Mouse (Mus musculus) limb, embryonic 10.5 days (tissue): ENCODE data around the gene Trim15. TPM values are rescaled to one million over a fixed set of nuclear protein-coding genes. Genes with fewer than 3 reads are reported as not detected.
"Not testable (repeated sequence)": the region's sequence is repeated elsewhere in the genome, so short reads cannot be mapped to it uniquely, and the experiment has no call there.

ENCODE experiments used
- DNase-seq: peaks from one replicate; pipeline ENCODE4 v3.0.0-alpha.2; 2017; ENCODE audit warnings: low spot score
- H3K27ac ChIP-seq: fragments of 300-500 bp; sonication (generic); 2 replicates; pipeline ENCODE4 v1.5.1; 2016; ENCODE audit warnings: mild to moderate bottlenecking
- H3K27me3 ChIP-seq: fragments of 300-500 bp; sonication (generic); 2 replicates; pipeline ENCODE4 v1.6.1; 2016; ENCODE audit warnings: low read depth, mild to moderate bottlenecking; ENCODE audit not compliant: poor library complexity, severe bottlenecking
- H3K36me3 ChIP-seq: fragments of 300-500 bp; sonication (generic); 2 replicates; pipeline ENCODE4 v1.6.1; 2016; ENCODE audit warnings: mild to moderate bottlenecking, moderate library complexity
- H3K4me1 ChIP-seq: fragments of 300-500 bp; sonication (generic); 2 replicates; pipeline ENCODE4 v1.6.1; 2016
- H3K4me3 ChIP-seq: fragments of 300-500 bp; sonication (generic); 2 replicates; pipeline ENCODE4 v1.5.1; 2016; ENCODE audit warnings: mild to moderate bottlenecking, moderate library complexity
- H3K9me3 ChIP-seq: fragments of 300-500 bp; sonication (generic); replicated peaks from 2 replicates; pipeline ENCODE4 v1.6.1; 2016; ENCODE audit warnings: mild to moderate bottlenecking
- WGBS: fragments of 180-500 bp; shearing (Covaris S2); methylation state at CpG from one replicate; pipeline ENCODE4 v1.1.7; 2016; 5-methylcytosine and 5-hydroxymethylcytosine counted together
- polyA plus RNA-seq: library from polyadenylated mRNA; unstranded; fragments of >200 nt; fragmentation: Nextera tagmentation; extraction: Ambion mirVana; gene quantifications from 2 replicates; pipeline ENCODE4 v1.2.1, GENCODE M21; 2016

Trim15 gene
- polyA plus RNA-seq, 1 experiment from 2014 or later = 0.30 TPM

DNA sequence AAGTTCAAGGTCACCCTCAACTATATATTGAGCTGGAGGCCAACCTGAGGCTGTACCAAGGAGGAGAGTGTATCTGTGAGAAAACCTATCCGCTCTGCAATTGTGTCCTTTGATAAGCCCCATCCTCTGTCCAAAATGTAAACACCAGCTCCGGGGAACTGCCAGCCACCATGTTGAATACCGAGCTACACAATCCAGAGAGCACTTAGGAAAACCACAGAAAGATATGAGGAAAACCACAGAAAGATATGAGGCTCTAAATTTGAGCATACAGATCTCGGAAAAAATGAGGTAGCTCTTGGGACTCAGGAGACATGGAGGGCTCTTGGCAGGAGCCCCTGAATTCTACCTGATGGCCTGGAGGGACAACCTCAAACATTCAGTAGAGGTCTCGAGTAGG, 26.4 kb upstream of the Trim15 start:
- no peaks in the 10 kb centered on the region for H3K27me3 ChIP-seq
- no peak overlapping the region for H3K4me3 ChIP-seq
- no peaks in the 10 kb centered on the region for H3K4me1 ChIP-seq
- no peak overlapping the region for H3K27ac ChIP-seq
- no peaks in the 10 kb centered on the region for H3K9me3 ChIP-seq
- DNase-seq = no peak
- WGBS = 77% methylated on average over 5 of the region's 5 CpGs
- H3K36me3 ChIP-seq = no peaks in the 10 kb centered on the region

DNA sequence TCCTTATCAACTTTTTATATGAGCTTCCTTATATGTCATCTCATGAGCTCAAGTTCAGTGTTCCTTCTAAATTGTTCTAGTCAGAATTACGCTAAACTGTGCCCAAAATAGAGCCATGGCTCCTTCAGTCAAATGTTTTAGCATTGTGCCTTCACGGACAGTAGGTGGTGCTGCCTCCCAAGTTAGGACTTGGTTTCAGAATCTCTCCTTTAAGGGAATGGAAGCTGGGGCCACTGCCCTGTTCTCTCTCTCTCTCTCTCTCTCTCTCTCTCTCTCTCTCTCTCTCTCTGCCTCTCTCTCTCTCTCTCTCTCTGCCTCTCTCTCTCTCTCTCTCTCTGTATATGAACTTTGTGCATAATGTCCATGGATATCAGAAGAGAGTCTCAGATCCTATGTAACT, 25.4 kb upstream of the Trim15 start:
- WGBS = 20% methylated on average over 2 of the region's 2 CpGs
- Histone ChIP-seq H3K36me3 (no peaks in the 10 kb centered on the region), H3K4me3 (no peak overlapping the region), H3K9me3 (no peaks in the 10 kb centered on the region), H3K27me3 (no peaks in the 10 kb centered on the region), H3K27ac (no peak overlapping the region), H3K4me1 (no peaks in the 10 kb centered on the region)
- DNase-seq = peak; percentile 45

DNA sequence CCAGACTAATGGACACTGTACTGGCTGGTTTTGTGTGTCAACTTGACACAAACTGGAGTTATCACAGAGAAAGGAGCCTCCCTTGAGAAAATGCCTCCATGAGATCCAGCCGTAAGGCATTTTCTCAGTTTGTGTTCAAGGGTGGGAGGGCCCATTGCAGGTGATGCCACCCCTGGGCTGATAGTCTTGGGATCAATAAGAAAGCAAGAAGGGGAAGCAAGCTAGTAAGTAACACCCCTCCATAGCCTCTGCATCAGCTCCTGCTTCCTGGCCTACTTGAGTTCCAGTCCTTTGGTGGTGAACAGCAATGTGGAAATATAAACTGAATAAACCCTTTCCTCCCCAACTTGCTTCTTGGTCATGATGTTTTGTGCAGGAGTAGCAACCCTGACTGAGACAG, 24.5 kb upstream of the Trim15 start:
- not testable (repeated sequence) for H3K4me1 ChIP-seq, H3K27me3 ChIP-seq, H3K36me3 ChIP-seq, DNase-seq, H3K27ac ChIP-seq, H3K9me3 ChIP-seq, H3K4me3 ChIP-seq
- WGBS = 85% methylated on average over 1 of the region's 1 CpGs

DNA sequence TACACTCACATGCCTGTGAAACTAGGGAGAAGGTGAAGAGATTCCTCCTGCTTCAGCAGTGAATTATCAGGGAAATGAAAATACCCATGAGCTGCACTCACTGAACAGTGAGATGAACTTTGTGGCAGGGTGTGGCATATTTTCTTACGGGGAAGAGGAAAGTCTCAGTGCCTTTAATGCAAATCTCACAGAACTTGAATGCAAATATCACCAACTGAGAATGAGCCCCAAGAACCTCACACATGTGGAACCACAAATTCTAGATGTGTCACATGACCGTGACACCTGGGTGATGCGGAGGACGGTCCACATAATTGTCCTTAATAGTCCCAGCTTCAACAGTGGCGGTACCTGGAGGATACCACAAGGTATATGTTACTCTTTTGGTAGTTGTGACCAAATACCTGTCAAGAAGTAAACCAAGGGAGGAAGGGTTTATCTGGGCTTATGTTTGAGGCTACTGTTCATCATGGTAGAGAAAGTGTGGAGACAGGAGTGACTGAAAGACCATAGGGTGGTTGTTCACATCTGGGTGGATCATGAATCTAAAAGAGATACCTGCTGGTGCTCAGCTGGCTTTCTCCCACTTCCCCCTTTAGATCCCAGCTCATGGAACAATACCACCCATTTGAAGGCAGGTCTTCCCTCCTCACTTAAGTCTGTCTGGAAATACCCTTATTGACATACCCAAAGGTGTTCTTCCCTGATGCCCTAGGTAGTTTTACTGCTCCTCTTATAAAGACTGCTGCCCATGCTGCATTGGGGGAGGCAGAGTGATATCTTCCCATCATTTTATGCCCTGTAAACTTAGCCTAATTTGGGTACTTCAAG, 23.3 kb upstream of the Trim15 start, which contains the start of gene Trim40:
TSS of gene Trim40 (minus strand) at position 51 of the 831 bp plus-strand sequence.
- Histone ChIP-seq H3K27me3 (no peaks in the 10 kb centered on the region), H3K9me3 (no peaks in the 10 kb centered on the region), H3K27ac (no peak within 1 kb of the TSS), H3K4me1 (no peaks in the 10 kb centered on the region), H3K4me3 (no peak within 1 kb of the TSS), H3K36me3 (no peaks in the 10 kb centered on the region)
- DNase-seq = no peak
- 86% methylated on average over 5 of the region's 5 CpGs for WGBS

DNA sequence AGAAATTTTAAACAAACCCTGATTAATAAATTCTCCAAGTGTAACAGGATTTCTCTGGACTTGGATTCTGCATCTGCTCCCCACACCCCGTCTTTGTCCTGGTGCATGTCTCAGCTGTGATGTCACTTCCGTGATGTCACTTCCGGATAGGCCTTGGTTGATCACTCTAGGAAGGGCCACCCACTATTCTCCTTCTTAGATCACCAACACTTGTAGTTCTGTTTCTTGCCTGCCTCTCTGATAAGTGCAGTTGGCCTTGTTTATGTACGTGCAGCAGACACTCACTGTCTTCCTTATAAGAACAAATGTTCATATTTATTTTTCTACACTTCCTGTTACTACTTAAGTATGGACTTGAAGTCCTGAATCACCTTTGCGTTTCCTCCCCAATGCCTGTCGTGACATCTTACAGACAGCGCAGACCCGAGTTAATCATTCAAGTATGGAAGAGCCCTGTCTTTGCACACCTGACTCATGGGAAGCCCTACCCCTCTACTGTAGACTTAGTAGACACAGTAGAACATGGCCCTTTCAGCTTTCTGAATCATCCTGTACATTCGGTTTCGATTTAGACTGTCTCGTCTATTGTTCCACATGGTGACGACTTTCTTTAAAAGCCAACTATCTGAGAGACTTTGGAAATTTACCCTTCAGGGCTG, 18.3 kb upstream of the Trim15 start:
- no peaks in the 10 kb centered on the region for H3K27me3 ChIP-seq

DNA sequence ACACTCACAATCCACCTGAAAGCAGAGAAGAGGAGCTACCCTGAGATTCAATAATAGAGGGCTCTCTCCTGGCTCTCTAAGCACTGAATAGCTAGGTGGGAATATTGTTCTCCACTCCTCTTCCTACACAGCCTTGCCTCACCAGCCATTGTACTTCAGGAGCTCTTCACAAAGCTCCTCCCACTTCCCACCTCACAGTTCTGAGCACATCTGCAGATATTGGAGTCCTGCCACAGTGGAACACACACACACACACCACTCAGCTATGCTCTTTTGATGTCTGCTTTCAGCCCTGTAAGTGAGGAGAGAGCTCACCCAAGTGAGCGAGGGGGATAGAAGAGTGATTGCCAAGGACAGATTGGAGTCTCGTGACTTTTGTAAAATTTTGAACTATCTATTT, 16.3 kb upstream of the Trim15 start:
- Histone ChIP-seq H3K36me3 (no peaks in the 10 kb centered on the region), H3K4me1 (no peaks in the 10 kb centered on the region), H3K9me3 (no peaks in the 10 kb centered on the region), H3K27me3 (no peaks in the 10 kb centered on the region), H3K27ac (no peak overlapping the region), H3K4me3 (no peak overlapping the region)
- no peak for DNase-seq
- WGBS = 83% methylated on average over 2 of the region's 2 CpGs

More for the DNA sequence above, 18.3 kb upstream of the Trim15 start:
- 95% methylated on average over 12 of the region's 12 CpGs for WGBS
- no peak for DNase-seq
- Histone ChIP-seq H3K4me3 (no peak overlapping the region), H3K4me1 (no peaks in the 10 kb centered on the region), H3K36me3 (no peaks in the 10 kb centered on the region), H3K27ac (no peak overlapping the region), H3K9me3 (no peaks in the 10 kb centered on the region)

DNA sequence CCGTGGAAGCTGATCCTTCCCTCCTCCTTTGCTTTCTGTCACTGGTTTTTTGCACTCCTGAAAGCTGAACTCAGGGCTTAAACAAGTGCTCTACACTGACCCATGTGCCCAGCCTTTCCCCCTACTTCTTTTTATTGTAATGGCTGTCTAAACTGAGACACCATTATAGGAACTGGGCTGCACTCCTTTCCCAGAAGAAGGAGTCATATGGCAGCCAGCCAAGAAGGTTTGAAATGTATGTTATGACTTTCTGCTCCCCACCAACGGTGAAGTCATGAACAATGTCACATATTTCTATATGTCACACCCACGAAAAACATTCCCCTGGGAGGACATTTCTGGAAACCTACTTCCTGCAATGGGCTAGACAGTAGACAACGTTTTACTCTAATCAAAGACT, 7.6 kb upstream of the Trim15 start:
- Histone ChIP-seq H3K4me3 (no peak overlapping the region), H3K36me3 (no peaks in the 10 kb centered on the region), H3K9me3 (no peaks in the 10 kb centered on the region), H3K4me1 (no peaks in the 10 kb centered on the region), H3K27ac (no peak overlapping the region), H3K27me3 (peaks cover 5% of the 10 kb centered on the region; the same call in 1 of the 2 replicates)
- 79% methylated on average over 4 of the region's 4 CpGs for WGBS
- DNase-seq = no peak

DNA sequence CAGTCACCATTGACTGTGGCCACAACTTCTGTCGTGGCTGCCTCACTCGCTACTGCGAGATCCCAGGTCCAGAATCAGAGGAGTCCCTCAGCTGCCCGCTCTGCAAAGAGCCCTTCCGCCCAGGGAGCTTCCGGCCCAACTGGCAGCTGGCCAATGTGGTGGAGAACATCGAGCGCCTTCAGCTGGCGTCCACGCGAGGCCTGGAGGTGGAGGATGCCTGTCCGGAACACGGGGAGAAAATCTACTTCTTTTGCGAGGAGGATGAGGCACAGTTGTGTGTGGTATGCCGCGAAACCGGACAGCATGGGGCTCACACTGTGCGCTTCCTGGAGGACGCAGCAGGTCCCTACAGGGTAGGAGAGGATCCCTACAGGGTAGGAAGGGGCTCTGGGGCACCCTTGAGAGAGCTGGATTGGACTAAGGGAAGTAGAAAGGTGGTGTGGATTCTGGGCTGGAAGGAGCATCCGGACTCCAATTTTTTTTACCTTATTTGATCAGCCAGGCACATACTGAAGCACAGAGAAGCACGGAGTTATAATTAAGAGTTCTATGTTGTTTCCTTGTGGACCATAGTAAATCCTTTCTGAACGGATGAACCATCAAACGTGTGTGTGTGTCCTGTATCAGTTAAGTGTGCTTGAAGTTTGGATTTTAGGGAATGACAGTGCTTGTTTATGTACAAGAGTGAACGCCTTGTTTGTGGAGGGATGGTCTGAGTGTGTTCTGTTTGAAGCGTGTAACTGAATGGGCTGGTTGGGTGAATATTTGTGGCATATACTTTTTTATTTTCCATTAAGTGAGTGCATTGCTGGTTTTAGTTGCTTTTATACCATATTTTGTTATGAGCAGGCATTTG, 3.2 kb upstream of the Trim15 start:
- Histone ChIP-seq H3K27me3 (peaks cover 35% of the 10 kb centered on the region), H3K9me3 (no peaks in the 10 kb centered on the region), H3K4me1 (peaks cover 6% of the 10 kb centered on the region), H3K27ac (no peak overlapping the region), H3K4me3 (no peak overlapping the region; the same call in 1 of the 2 replicates), H3K36me3 (no peaks in the 10 kb centered on the region)
- 74% methylated on average over 25 of the region's 25 CpGs for WGBS
- no peak for DNase-seq

DNA sequence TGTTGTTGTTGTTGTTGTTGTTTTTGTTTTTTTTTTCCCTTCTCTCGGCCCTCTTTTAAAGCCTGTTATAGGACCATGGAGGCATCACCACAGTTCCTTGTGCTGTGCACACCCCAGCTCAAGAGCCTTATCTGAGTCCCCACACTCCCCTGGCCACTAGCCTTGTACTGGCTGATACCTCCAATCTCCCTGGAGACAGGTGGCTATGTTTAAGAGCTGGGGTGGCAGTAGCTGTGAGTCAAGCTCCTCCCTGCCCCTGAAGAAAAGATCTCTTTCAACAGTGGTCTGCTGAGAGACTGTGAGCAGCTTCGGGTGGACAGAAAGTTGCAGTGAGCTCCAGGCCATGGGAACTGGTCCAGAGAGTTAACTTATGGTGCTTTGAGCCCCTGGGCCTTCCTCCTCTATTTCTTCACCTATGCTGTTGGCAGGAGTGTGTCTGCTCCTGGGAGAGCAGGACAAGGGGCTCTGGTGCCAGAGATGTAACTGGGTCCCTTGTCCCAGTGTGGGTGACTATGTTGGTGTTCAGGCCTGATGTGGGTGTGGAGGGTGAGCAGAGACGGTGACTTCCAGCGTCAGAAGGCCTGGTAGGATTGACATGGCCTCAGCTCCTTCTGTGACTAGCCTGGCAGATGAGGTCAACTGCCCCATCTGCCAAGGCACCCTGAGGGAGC, 2.4 kb upstream of the Trim15 start, which contains the start of gene Trim10:
TSS of gene Trim10 (plus strand) at position 291 of the 671 bp plus-strand sequence.
- H3K4me3 ChIP-seq = no peak within 1 kb of the TSS; the same call in 1 of the 2 replicates
- no peak for DNase-seq
- H3K36me3 ChIP-seq = no peaks in the 10 kb centered on the region
- H3K27ac ChIP-seq = no peak within 1 kb of the TSS
- H3K9me3 ChIP-seq = no peaks in the 10 kb centered on the region
- peaks cover 6% of the 10 kb centered on the region for H3K4me1 ChIP-seq
- 83% methylated on average over 4 of the region's 4 CpGs for WGBS
- peaks cover 43% of the 10 kb centered on the region for H3K27me3 ChIP-seq

DNA sequence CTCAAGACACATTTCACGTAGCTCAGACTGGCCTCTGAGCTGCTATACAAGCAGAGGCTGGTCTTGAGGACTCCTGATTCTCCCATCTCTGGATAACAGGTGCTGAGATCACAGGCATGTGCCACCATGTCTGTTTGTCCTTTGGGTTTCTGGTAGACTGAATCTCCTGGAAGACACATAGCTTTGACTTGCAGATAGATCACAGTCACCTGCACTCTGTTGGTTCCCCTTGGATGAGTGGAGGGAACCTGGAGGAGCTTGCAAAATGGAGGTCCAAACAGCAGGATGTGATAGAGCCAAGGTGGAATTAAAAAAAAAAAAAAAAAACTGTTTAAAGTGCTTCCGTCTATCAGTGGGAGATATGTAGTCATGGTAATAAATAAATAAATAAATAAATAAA, 1.8 kb upstream of the Trim15 start:
- H3K4me3 ChIP-seq = no peak overlapping the region
- peaks cover 6% of the 10 kb centered on the region for H3K4me1 ChIP-seq
- H3K27me3 ChIP-seq = peaks cover 44% of the 10 kb centered on the region
- H3K9me3 ChIP-seq = no peaks in the 10 kb centered on the region
- H3K27ac ChIP-seq = no peak overlapping the region
- no peaks in the 10 kb centered on the region for H3K36me3 ChIP-seq
- WGBS = 91% methylated on average over 2 of the region's 2 CpGs
- DNase-seq = no peak

DNA sequence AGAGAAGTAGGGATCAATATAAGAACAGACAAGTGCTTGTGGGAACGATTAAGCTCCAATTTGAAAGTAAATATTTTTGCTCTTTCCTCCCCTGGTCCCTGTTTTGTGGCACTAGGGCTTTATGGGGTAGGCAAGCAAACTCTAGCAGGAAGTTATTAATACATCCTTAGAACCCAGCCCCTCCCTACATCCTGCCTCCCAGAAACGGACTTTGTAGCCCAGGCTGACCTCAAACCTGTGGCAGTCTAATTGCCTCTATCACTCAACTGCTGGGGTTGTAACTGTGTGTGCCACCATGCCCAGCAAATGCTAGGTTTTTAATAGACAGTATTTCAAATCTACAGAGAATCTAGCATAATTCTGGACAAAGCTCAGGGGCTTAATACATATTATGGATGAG, 5.3 kb downstream of the Trim15 start:
- Histone ChIP-seq H3K9me3 (no peaks in the 10 kb centered on the region), H3K36me3 (peaks cover 35% of the 10 kb centered on the region), H3K4me1 (peaks cover 1% of the 10 kb centered on the region), H3K27ac (no peak overlapping the region), H3K27me3 (peaks cover 23% of the 10 kb centered on the region), H3K4me3 (no peak overlapping the region)
- WGBS = 56% methylated on average over 2 of the region's 2 CpGs
- DNase-seq = no peak

DNA sequence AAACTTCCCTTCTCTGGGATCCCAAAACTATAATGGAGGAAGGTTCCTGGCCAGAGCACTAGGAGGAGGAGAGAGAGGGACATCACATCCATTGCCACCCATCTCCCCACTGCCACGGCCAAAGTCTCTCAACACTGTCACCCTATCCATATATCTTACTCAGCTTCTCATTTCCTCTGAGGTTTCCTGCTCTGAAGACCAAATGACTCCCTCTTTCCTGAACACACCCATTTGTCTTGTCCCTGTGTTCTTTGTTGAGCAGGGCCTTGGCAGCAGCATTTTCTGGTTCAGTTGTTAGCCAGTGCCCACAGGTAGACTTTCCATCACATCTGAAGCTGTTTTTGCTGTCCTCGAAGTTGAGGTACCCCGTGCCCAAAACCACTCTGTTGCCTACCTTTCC, 8.8 kb downstream of the Trim15 start:
- 89% methylated on average over 3 of the region's 3 CpGs for WGBS
- Histone ChIP-seq H3K4me1 (no peaks in the 10 kb centered on the region), H3K27me3 (no peaks in the 10 kb centered on the region), H3K9me3 (no peaks in the 10 kb centered on the region), H3K4me3 (no peak overlapping the region), H3K27ac (no peak overlapping the region), H3K36me3 (peaks cover 66% of the 10 kb centered on the region)
- no peak for DNase-seq
